Comparison of ENCODE assay signal across 12 mouse cellular contexts in genomic region chr7:29563006-29563405, GRCm38 (mm10).
"Had no signal": no experiment of that assay in that cellular context is flagged by ENCODE, and none has a peak within 500 bp of the region (broad histone marks: within the 10 kb centered on the region; RNA-seq: fewer than 3 reads in every experiment).

No protein-coding gene starts in this region.

- DNase-seq: left cerebral cortex, postnatal 4 days; liver; liver, embryonic 13.5 days; liver, postnatal 0 days; lung, adult 18-20 months; lung, adult 2 months; lung, embryonic 14.5 days; lung, postnatal 10 days; lung, postnatal 14 days; lung, postnatal 36 days; lung, postnatal 4 days; midbrain, embryonic 14.5 days had no signal
